Mouse (Mus musculus): Measurements from ENCODE around the gene Phgdh. TPM values are rescaled to one million over a fixed set of nuclear protein-coding genes. Genes with fewer than 3 reads are reported as not detected.
"Not testable (repeated sequence)": the region's sequence is repeated elsewhere in the genome, so short reads cannot be mapped to it uniquely, and the experiment has no call there.

Phgdh gene
- polyA plus RNA-seq (2015; fragmentation: Nextera tagmentation; extraction: Ambion mirVana), result 156 and 187 TPM in 2 replicates

- not testable (repeated sequence) for H3K36me3 ChIP-seq, H3K27me3 ChIP-seq, H3K9me3 ChIP-seq
- peak within 1 kb of the TSS; percentile 60 for H3K4me3 ChIP-seq
- peak within 1 kb of the TSS; percentile 69 for H3K27ac ChIP-seq
- WGBS, result 2% methylated on average over 10 of the region's 10 CpGs
- peak; percentile 65 for ATAC-seq (ENCODE audit: low FRiP score)
- peak within 1 kb of the TSS; percentile 75 for H3K9ac ChIP-seq
- peak within 1 kb of the TSS; percentile 99 for H3K4me2 ChIP-seq
- peaks cover 41% of the 10 kb centered on the region for H3K4me1 ChIP-seq (replicated peaks)
These were observed at the start of gene Phgdh for GRCm38 (mm10) chr3:98339706-98340109. Gene Phgdh, minus strand, starts transcription at chr3:98339990.

DNA sequence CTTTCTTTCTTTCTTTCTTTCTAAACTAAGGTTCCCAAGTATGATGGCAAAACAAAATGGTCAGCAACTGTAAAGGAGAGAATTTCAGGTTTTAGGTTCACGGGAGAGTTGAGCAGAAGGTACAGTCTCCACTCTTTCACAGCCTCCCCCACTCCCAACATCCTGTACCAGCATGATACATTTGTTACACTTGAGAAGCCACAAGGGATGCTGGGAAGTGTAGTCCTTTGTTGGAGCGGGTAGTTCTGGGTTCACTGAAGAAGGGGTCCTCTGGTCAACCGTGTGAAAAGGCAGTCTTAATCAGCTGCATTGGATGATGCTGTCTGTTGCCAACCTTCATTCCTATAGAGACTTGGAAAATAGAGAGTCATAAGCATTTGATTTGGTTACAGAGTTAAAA, 49.5 kb upstream of the Phgdh start:
- Histone ChIP-seq H3K27me3 (no peaks in the 10 kb centered on the region), H3K9ac (no peak overlapping the region), H3K36me3 (no peaks in the 10 kb centered on the region), H3K4me1 (replicated peaks) (peaks cover 32% of the 10 kb centered on the region), H3K4me3 (no peak overlapping the region), H3K4me2 (no peak overlapping the region), H3K27ac (no peak overlapping the region), H3K9me3 (no peaks in the 10 kb centered on the region)
- ATAC-seq (ENCODE audit: low FRiP score), result no peak; the same call in 1 of the 2 replicates
- 60% methylated on average over 3 of the region's 3 CpGs for WGBS

- H3K36me3 ChIP-seq, result no peaks in the 10 kb centered on the region
- WGBS, result 86% methylated on average over 7 of the region's 7 CpGs
- H3K4me3 ChIP-seq, result no peak overlapping the region
- no peaks in the 10 kb centered on the region for H3K9me3 ChIP-seq
- H3K9ac ChIP-seq, result peak overlapping the region; percentile 31; the same call in 1 of the 2 replicates
- H3K27ac ChIP-seq, result 0 out of 2 replicates have a peak overlapping the region, but pooled peaks have one; percentile 19
- H3K4me1 ChIP-seq (replicated peaks), result peaks cover 46% of the 10 kb centered on the region
- H3K4me2 ChIP-seq, result no peak overlapping the region
- no peak for ATAC-seq (ENCODE audit: low FRiP score)
- H3K27me3 ChIP-seq, result no peaks in the 10 kb centered on the region
These were observed 48.0 kb upstream of the Phgdh start for GRCm38 (mm10) chr3:98387756-98388155.

DNA sequence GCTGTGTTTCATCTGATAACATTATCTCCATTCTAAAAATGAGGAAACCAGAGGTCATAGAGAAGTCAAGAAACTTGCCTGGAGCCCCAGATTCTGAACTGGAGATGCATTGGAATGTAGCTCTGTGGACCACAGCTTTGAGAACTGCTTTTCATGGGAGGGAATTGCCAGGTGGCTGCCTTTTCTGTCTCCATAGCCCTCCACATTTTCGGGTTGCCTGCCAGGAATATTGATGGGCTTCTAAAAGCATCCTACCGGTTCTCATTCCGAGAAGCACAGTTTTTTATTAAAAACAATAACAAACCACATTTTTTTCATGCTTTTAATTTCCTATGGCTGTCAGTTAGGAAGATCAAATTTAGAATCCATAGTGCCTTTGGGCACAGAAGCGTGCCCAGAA, 47.3 kb upstream of the Phgdh start:
- WGBS, result 65% methylated on average over 4 of the region's 4 CpGs
- Histone ChIP-seq H3K4me1 (replicated peaks) (peaks cover 46% of the 10 kb centered on the region), H3K9me3 (no peaks in the 10 kb centered on the region), H3K4me3 (no peak overlapping the region), H3K4me2 (no peak overlapping the region), H3K27ac (no peak overlapping the region), H3K36me3 (no peaks in the 10 kb centered on the region), H3K9ac (no peak overlapping the region), H3K27me3 (no peaks in the 10 kb centered on the region)
- ATAC-seq (ENCODE audit: low FRiP score), result no peak

- ATAC-seq (ENCODE audit: low FRiP score), result peak; percentile 53
- peak overlapping the region; percentile 69 for H3K4me2 ChIP-seq
- 8% methylated on average over 21 of the region's 21 CpGs for WGBS
These were observed 43.4 kb upstream of the Phgdh start for GRCm38 (mm10) chr3:98383024-98383790.

DNA sequence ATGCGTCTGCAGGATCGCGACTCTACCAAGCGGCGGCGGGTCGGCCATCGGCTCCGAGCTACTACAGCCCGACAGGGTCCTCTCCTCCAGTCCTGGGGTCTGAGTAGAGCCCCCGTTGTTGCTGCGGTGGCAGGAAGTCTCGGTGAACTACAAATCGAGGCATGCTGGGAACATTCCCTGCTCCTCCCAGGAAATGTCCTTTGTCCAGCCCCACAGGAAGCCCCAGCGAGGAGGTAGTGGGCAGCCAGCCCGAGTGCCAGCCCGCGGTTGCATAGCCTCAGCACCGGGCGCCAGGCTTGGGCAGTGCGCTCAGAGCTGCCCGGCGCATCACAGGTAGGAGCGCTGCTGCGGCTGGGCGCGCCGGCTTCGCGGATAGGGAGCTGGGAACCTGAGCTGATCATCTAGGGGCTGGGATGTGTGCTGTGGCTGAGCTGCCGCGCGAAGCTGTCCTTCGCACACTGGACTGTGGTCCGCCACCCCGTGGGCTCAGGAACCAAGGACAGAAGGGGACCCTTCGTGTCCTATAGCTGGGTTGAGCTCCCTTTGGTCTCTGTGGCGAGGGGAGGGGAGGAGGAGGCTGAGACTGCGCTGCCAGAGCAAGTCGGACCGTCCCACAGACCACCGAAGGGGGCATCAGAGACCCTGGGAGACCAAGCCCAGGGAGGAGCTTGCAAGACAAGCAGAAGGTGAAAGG, 42.6 kb upstream of the Phgdh start, which contains the start of gene Zfp697:
Zfp697 (plus strand) TSS at position 216 of the 694 bp plus-strand sequence.
- WGBS, result under 1% methylated on average over 42 of the region's 42 CpGs
- Histone ChIP-seq H3K4me3 (peak within 1 kb of the TSS; percentile 86), H3K9me3 (no peaks in the 10 kb centered on the region), H3K4me2 (peak within 1 kb of the TSS; percentile 69), H3K4me1 (replicated peaks) (peaks cover 44% of the 10 kb centered on the region), H3K9ac (peak within 1 kb of the TSS; percentile 98), H3K27ac (peak within 1 kb of the TSS; percentile 95), H3K36me3 (no peaks in the 10 kb centered on the region), H3K27me3 (no peaks in the 10 kb centered on the region)
- peak; percentile 96 for ATAC-seq (ENCODE audit: low FRiP score)

More at GRCm38 (mm10) chr3:98383024-98383790, 43.4 kb upstream of the Phgdh start:
- Histone ChIP-seq H3K4me1 (replicated peaks) (peaks cover 52% of the 10 kb centered on the region), H3K9me3 (no peaks in the 10 kb centered on the region), H3K27me3 (no peaks in the 10 kb centered on the region), H3K4me3 (peak overlapping the region; percentile 86), H3K27ac (peak overlapping the region; percentile 95), H3K36me3 (no peaks in the 10 kb centered on the region), H3K9ac (peak overlapping the region; percentile 98)

GRCm38 (mm10) chr3:98381677-98382245, 42.0 kb upstream of the Phgdh start:
- Histone ChIP-seq H3K9me3 (no peaks in the 10 kb centered on the region), H3K4me2 (peak overlapping the region; percentile 69), H3K9ac (peak overlapping the region; percentile 98), H3K27me3 (no peaks in the 10 kb centered on the region; the same call in 1 of the 2 replicates), H3K27ac (peak overlapping the region; percentile 95), H3K4me3 (peak overlapping the region; percentile 86), H3K36me3 (no peaks in the 10 kb centered on the region), H3K4me1 (replicated peaks) (peaks cover 37% of the 10 kb centered on the region)
- ATAC-seq (ENCODE audit: low FRiP score), result peak; percentile 37
- WGBS, result 7% methylated on average over 17 of the region's 17 CpGs

DNA sequence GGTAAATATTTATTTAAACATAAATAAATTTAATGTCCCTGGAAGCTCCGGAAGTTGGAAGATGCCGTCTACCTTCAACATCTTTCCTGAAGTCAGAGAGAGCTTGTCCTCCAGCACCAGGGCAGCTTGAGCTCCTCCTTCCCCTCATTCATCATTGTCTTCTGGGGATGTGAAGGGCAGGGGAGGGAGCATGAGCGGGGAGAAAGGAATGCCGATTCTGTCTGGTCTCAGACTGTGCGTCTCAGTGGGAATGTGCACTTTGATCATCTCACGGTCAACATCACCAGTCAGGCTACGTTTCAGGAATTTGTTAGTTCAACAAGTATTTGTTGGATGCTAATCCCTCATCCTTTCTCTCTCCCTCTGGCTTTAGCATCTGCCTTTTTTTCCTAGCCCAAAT, 39.4 kb upstream of the Phgdh start:
- Histone ChIP-seq H3K4me3 (no peak overlapping the region), H3K9ac (no peak overlapping the region), H3K4me1 (replicated peaks) (peaks cover 21% of the 10 kb centered on the region), H3K36me3 (no peaks in the 10 kb centered on the region), H3K9me3 (no peaks in the 10 kb centered on the region), H3K27me3 (no peaks in the 10 kb centered on the region; the same call in 1 of the 2 replicates), H3K4me2 (no peak overlapping the region), H3K27ac (no peak overlapping the region)
- whole genome bisulfite sequencing, result 13% methylated on average over 7 of the region's 7 CpGs
- no peak for ATAC-seq (ENCODE audit: low FRiP score)

DNA sequence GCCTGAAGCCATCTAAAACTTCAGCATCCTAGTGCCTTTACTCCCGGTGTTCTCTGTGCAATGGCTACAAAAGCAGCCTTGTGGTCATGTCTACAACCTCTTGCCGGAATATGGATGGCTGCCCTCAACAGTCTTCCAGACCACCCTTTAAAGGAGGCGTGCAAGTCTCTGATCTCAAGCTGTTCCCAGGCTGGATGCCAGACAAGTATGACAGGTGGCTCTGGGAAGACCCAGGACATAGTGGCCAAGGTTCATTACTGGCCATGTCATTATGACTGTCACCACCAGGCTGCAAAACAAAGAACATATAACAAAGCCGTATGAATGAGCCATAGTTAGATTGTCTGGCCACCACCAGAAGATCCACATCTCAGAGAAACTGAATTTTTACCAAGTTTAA, 38.5 kb upstream of the Phgdh start:
- no peaks in the 10 kb centered on the region for H3K9me3 ChIP-seq
- ATAC-seq (ENCODE audit: low FRiP score), result no peak
- WGBS, result 82% methylated on average over 4 of the region's 4 CpGs

GRCm38 (mm10) chr3:98374980-98375379, 35.2 kb upstream of the Phgdh start:
- 87% methylated on average over 5 of the region's 5 CpGs for WGBS
- ATAC-seq (ENCODE audit: low FRiP score), result no peak
- no peaks in the 10 kb centered on the region; the same call in 1 of the 2 replicates for H3K27me3 ChIP-seq
- 0 out of 2 replicates have a peak, but pooled peaks cover 8% of the 10 kb centered on the region for H3K9me3 ChIP-seq
- H3K4me2 ChIP-seq, result no peak overlapping the region
- H3K36me3 ChIP-seq, result no peaks in the 10 kb centered on the region
- H3K27ac ChIP-seq, result no peak overlapping the region
- H3K9ac ChIP-seq, result no peak overlapping the region
- H3K4me1 ChIP-seq (replicated peaks), result no peaks in the 10 kb centered on the region
- H3K4me3 ChIP-seq, result no peak overlapping the region

More for the DNA sequence above, 38.5 kb upstream of the Phgdh start:
- Histone ChIP-seq H3K4me3 (no peak overlapping the region), H3K4me1 (replicated peaks) (peaks cover 11% of the 10 kb centered on the region), H3K27ac (no peak overlapping the region), H3K36me3 (no peaks in the 10 kb centered on the region), H3K9ac (no peak overlapping the region), H3K4me2 (no peak overlapping the region), H3K27me3 (no peaks in the 10 kb centered on the region; the same call in 1 of the 2 replicates)

DNA sequence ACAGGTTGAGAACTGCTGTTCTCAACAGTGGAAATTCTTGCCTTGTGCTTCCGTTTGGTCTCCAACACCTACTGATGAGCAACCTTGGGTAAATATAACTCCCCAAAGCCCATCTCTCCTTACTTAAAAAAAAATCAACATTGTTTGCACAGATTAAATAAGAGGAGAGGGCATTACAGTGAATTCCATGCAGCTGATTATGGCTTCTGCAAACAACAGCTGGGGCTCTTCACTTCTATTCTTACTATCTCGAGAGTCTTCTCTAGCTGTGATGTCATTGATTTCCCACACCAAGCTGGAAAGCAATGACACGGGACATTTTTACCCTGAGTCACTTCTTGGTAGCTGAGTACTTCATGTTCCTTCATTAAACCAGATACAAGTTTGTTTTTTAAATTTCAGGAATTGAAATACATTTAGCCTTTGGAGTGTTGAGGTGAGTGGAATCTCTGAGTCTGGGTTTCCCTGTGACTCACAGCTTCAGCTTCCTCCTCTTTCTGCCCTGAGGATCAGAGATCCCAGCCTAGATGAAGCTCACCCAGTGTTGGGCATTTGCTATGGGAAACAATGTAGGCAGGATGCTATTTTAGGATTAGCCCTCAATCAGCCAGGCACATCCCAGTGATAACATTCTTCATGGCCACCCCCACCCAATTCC, 34.4 kb upstream of the Phgdh start:
- Histone ChIP-seq H3K27ac (no peak overlapping the region), H3K4me3 (no peak overlapping the region), H3K36me3 (no peaks in the 10 kb centered on the region), H3K9ac (no peak overlapping the region), H3K4me1 (replicated peaks) (no peaks in the 10 kb centered on the region), H3K4me2 (no peak overlapping the region), H3K9me3 (0 out of 2 replicates have a peak, but pooled peaks cover 8% of the 10 kb centered on the region), H3K27me3 (no peaks in the 10 kb centered on the region; the same call in 1 of the 2 replicates)
- 85% methylated on average over 3 of the region's 3 CpGs for WGBS
- no peak for ATAC-seq (ENCODE audit: low FRiP score)

Data from hindbrain, embryonic 13.5 days (tissue).